Mouse (Mus musculus) liver, adult 2 months (tissue): Measurements from ENCODE around the gene Acpp. TPM values are rescaled to one million over a fixed set of nuclear protein-coding genes. Genes with fewer than 3 reads are reported as not detected.

ENCODE experiments used
- DNase-seq: peaks from one replicate; pipeline ENCODE4 v3.0.0-alpha.2; 2011; ENCODE audit warnings: low read depth, low spot score; ENCODE audit errors: extremely low read depth
- H3K27ac ChIP-seq: fragments of 200-500 bp; replicated peaks from 2 replicates; pipeline ENCODE4 v1.5.1; 2012; ENCODE audit warnings: low read depth, mild to moderate bottlenecking, control low read depth, inconsistent platforms, low read length; ENCODE audit not compliant: insufficient read depth
- H3K27me3 ChIP-seq: fragments of 200-500 bp; 2 replicates; pipeline ENCODE4 v1.6.1; 2012; ENCODE audit warnings: mild to moderate bottlenecking, moderate library complexity, low read length, inconsistent platforms; ENCODE audit not compliant: control insufficient read depth, insufficient read depth
- H3K36me3 ChIP-seq: fragments of 200-500 bp; 2 replicates; pipeline ENCODE4 v1.6.1; 2012; ENCODE audit warnings: low read length, inconsistent platforms; ENCODE audit not compliant: control insufficient read depth, insufficient read depth
- H3K4me1 ChIP-seq: fragments of 200-500 bp; 2 replicates; pipeline ENCODE4 v1.6.1; 2011; ENCODE audit warnings: low read length; ENCODE audit not compliant: control insufficient read depth, insufficient read depth
- H3K4me3 ChIP-seq: fragments of 200-500 bp; 2 replicates; pipeline ENCODE4 v1.5.1; 2011; ENCODE audit warnings: low read depth, mild to moderate bottlenecking, control low read depth, low read length, moderate library complexity; ENCODE audit not compliant: insufficient read depth
- H3K79me2 ChIP-seq: fragments of 200-500 bp; 2 replicates; pipeline ENCODE4 v1.6.1; 2012; ENCODE audit warnings: inconsistent platforms, mild to moderate bottlenecking, low read length, moderate library complexity; ENCODE audit not compliant: control insufficient read depth, insufficient read depth
- H3K9ac ChIP-seq: fragments of 200-500 bp; 2 replicates; pipeline ENCODE4 v1.6.1; 2012; ENCODE audit warnings: low read depth, mild to moderate bottlenecking, control low read depth, inconsistent platforms, low read length
- CTCF ChIP-seq: fragments of 200-500 bp; IDR thresholded peaks from 2 replicates; pipeline ENCODE4 v1.5.1; 2011; ENCODE audit warnings: low read depth, low read length, control low read depth
- POLR2A ChIP-seq: fragments of 200-500 bp; IDR thresholded peaks from 2 replicates; pipeline ENCODE4 v1.6.1; 2011; ENCODE audit warnings: low read length, control low read depth; ENCODE audit not compliant: insufficient read depth; ENCODE audit errors: extremely low read depth
- WGBS: fragments of 180-500 bp; shearing (Covaris S2); methylation state at CpG from one replicate; pipeline ENCODE4 v1.1.7; 2018; 5-methylcytosine and 5-hydroxymethylcytosine counted together
- polyA plus RNA-seq: library from polyadenylated mRNA; depleted of rRNA; stranded (reverse); fragments of >200 nt; gene quantifications from 2 replicates; pipeline ENCODE4 v1.2.3, GENCODE M21; 2012; rRNA removed
- total RNA-seq: library from RNA; depleted of rRNA; stranded (reverse); fragments of >200 nt; gene quantifications from 2 replicates; pipeline ENCODE4 v1.2.3, GENCODE M21; 2014; rRNA removed

The Acpp gene
- 1.7 and 3.0 TPM in 2 replicates for total RNA-seq
- polyA plus RNA-seq: 3.4 and 4.5 TPM in 2 replicates

- 27% methylated on average over 18 of the region's 18 CpGs for WGBS
- H3K4me1 ChIP-seq: no peaks in the 10 kb centered on the region
- DNase-seq: peak; percentile 76
- H3K4me3 ChIP-seq: peak within 1 kb of the TSS; percentile 38
- H3K27ac ChIP-seq: no peak within 1 kb of the TSS
- no peaks in the 10 kb centered on the region for H3K36me3 ChIP-seq
- no peaks in the 10 kb centered on the region for H3K79me2 ChIP-seq
- no peaks in the 10 kb centered on the region for H3K27me3 ChIP-seq
- no peak for TF ChIP-seq POLR2A
- peak within 1 kb of the TSS; percentile 3; the same call in 1 of the 2 replicates for H3K9ac ChIP-seq
Measured at GRCm38 (mm10) chr9:104337183-104337931, at the start of gene Acpp. Gene Acpp, minus strand, starts transcription at chr9:104337748.

GRCm38 (mm10) chr9:104382571-104383170 is 45.1 kb upstream of the Acpp start:
- WGBS: 83% methylated on average over 6 of the region's 6 CpGs

GRCm38 (mm10) chr9:104379532-104380162 is 42.1 kb upstream of the Acpp start:
- Histone ChIP-seq H3K9ac (no peak overlapping the region), H3K27ac (no peak overlapping the region), H3K79me2 (no peaks in the 10 kb centered on the region), H3K36me3 (no peaks in the 10 kb centered on the region), H3K4me3 (no peak overlapping the region), H3K27me3 (no peaks in the 10 kb centered on the region), H3K4me1 (no peaks in the 10 kb centered on the region)
- WGBS: 59% methylated on average over 9 of the region's 9 CpGs
- DNase-seq: peak; percentile 41
- TF ChIP-seq POLR2A (no peak), CTCF (peak; percentile 34; the same call in 1 of the 2 replicates)

More at GRCm38 (mm10) chr9:104382571-104383170, 45.1 kb upstream of the Acpp start:
- H3K4me1 ChIP-seq: no peaks in the 10 kb centered on the region
- no peaks in the 10 kb centered on the region; the same call in 1 of the 2 replicates for H3K27me3 ChIP-seq
- no peak overlapping the region for H3K4me3 ChIP-seq
- no peak overlapping the region for H3K27ac ChIP-seq
- H3K9ac ChIP-seq: no peak overlapping the region
- DNase-seq: no peak
- H3K79me2 ChIP-seq: no peaks in the 10 kb centered on the region
- TF ChIP-seq CTCF (no peak), POLR2A (no peak)
- no peaks in the 10 kb centered on the region for H3K36me3 ChIP-seq

GRCm38 (mm10) chr9:104375573-104375972 is 38.0 kb upstream of the Acpp start:
- no peak for DNase-seq
- Histone ChIP-seq H3K27me3 (no peaks in the 10 kb centered on the region), H3K4me1 (no peaks in the 10 kb centered on the region), H3K9ac (no peak overlapping the region), H3K79me2 (no peaks in the 10 kb centered on the region), H3K4me3 (no peak overlapping the region), H3K36me3 (no peaks in the 10 kb centered on the region), H3K27ac (no peak overlapping the region)
- TF ChIP-seq POLR2A (no peak), CTCF (no peak)
- 33% methylated on average over 3 of the region's 3 CpGs for WGBS

GRCm38 (mm10) chr9:104373253-104373652 is 35.7 kb upstream of the Acpp start:
- H3K27ac ChIP-seq: no peak overlapping the region
- TF ChIP-seq POLR2A (no peak), CTCF (peak; percentile 82)
- H3K4me1 ChIP-seq: no peaks in the 10 kb centered on the region
- H3K79me2 ChIP-seq: no peaks in the 10 kb centered on the region
- no peaks in the 10 kb centered on the region for H3K36me3 ChIP-seq
- H3K9ac ChIP-seq: no peak overlapping the region
- DNase-seq: peak; percentile 51
- no peaks in the 10 kb centered on the region for H3K27me3 ChIP-seq
- WGBS: 24% methylated on average over 6 of the region's 6 CpGs
- H3K4me3 ChIP-seq: no peak overlapping the region
